Mouse (Mus musculus): ENCODE measurements at regions not wholly inside any gene's neighbourhood (a gene's known extent, or its start where the extent isn't known, plus 50 kb on each side); places are given as distances from the start of the nearest gene placed in this dataset.

GRCm38 (mm10) chr12:27653541-27653940 lies 311.2 kb upstream of the Sox11 start:
- no peak overlapping the region for H3K27ac ChIP-seq (ENCODE audit: control insufficient read depth, insufficient read depth, low read depth, low read length, poor library complexity)
- H3K4me3 ChIP-seq (replicated peaks; ENCODE audit: control insufficient read depth, low read depth, low read length), result no peak overlapping the region
- WGBS, result 63% methylated on average over 4 of the region's 4 CpGs
- H3K4me1 ChIP-seq (ENCODE audit: control insufficient read depth, insufficient read depth, low read length), result no peaks in the 10 kb centered on the region
- no peak for TF ChIP-seq CTCF (IDR thresholded peaks at IDR 0.05; ENCODE audit: control insufficient read depth, insufficient read depth, low read length)
- no peak for TF ChIP-seq POLR2A (IDR thresholded peaks at IDR 0.05; ENCODE audit: borderline replicate concordance, control insufficient read depth, low read depth, low read length)

- Histone ChIP-seq H3K27ac (ENCODE audit: control insufficient read depth, insufficient read depth, low read depth, low read length, poor library complexity) (no peak overlapping the region), H3K4me3 (replicated peaks; ENCODE audit: control insufficient read depth, low read depth, low read length) (no peak overlapping the region), H3K4me1 (ENCODE audit: control insufficient read depth, insufficient read depth, low read length) (no peaks in the 10 kb centered on the region)
- TF ChIP-seq POLR2A (IDR thresholded peaks at IDR 0.05; ENCODE audit: borderline replicate concordance, control insufficient read depth, low read depth, low read length) (no peak), CTCF (IDR thresholded peaks at IDR 0.05; ENCODE audit: control insufficient read depth, insufficient read depth, low read length) (no peak)
- WGBS, result 79% methylated on average over 4 of the region's 4 CpGs
Observed at GRCm38 (mm10) chr12:27648602-27649001, 306.2 kb upstream of the Sox11 start.

- Histone ChIP-seq H3K4me3 (replicated peaks; ENCODE audit: control insufficient read depth, low read depth, low read length) (no peak overlapping the region), H3K4me1 (ENCODE audit: control insufficient read depth, insufficient read depth, low read length) (no peaks in the 10 kb centered on the region), H3K27ac (ENCODE audit: control insufficient read depth, insufficient read depth, low read depth, low read length, poor library complexity) (no peak overlapping the region)
- 79% methylated on average over 11 of the region's 11 CpGs for WGBS
- TF ChIP-seq CTCF (IDR thresholded peaks at IDR 0.05; ENCODE audit: control insufficient read depth, insufficient read depth, low read length), result no peak
- TF ChIP-seq POLR2A (IDR thresholded peaks at IDR 0.05; ENCODE audit: borderline replicate concordance, control insufficient read depth, low read depth, low read length), result no peak
Observed at GRCm38 (mm10) chr12:27646497-27647307, 304.3 kb upstream of the Sox11 start.

GRCm38 (mm10) chr12:27619616-27620015 lies 277.2 kb upstream of the Sox11 start:
- no peak for TF ChIP-seq CTCF (IDR thresholded peaks at IDR 0.05; ENCODE audit: control insufficient read depth, insufficient read depth, low read length)
- TF ChIP-seq POLR2A (IDR thresholded peaks at IDR 0.05; ENCODE audit: borderline replicate concordance, control insufficient read depth, low read depth, low read length), result no peak
- no peaks in the 10 kb centered on the region for H3K4me1 ChIP-seq (ENCODE audit: control insufficient read depth, insufficient read depth, low read length)
- H3K4me3 ChIP-seq (replicated peaks; ENCODE audit: control insufficient read depth, low read depth, low read length), result no peak overlapping the region
- 84% methylated on average over 5 of the region's 5 CpGs for WGBS
- H3K27ac ChIP-seq (ENCODE audit: control insufficient read depth, insufficient read depth, low read depth, low read length, poor library complexity), result no peak overlapping the region

GRCm38 (mm10) chr12:27604061-27604679 lies 261.8 kb upstream of the Sox11 start:
- H3K27ac ChIP-seq (ENCODE audit: control insufficient read depth, insufficient read depth, low read depth, low read length, poor library complexity), result no peak overlapping the region
- WGBS, result 33% methylated on average over 1 of the region's 1 CpGs
- no peak for TF ChIP-seq POLR2A (IDR thresholded peaks at IDR 0.05; ENCODE audit: borderline replicate concordance, control insufficient read depth, low read depth, low read length)
- no peak for TF ChIP-seq CTCF (IDR thresholded peaks at IDR 0.05; ENCODE audit: control insufficient read depth, insufficient read depth, low read length)
- no peaks in the 10 kb centered on the region for H3K4me1 ChIP-seq (ENCODE audit: control insufficient read depth, insufficient read depth, low read length)
- H3K4me3 ChIP-seq (replicated peaks; ENCODE audit: control insufficient read depth, low read depth, low read length), result no peak overlapping the region

- Histone ChIP-seq H3K4me1 (ENCODE audit: control insufficient read depth, insufficient read depth, low read length) (no peaks in the 10 kb centered on the region), H3K27ac (ENCODE audit: control insufficient read depth, insufficient read depth, low read depth, low read length, poor library complexity) (no peak overlapping the region), H3K4me3 (replicated peaks; ENCODE audit: control insufficient read depth, low read depth, low read length) (no peak overlapping the region)
- no peak for TF ChIP-seq POLR2A (IDR thresholded peaks at IDR 0.05; ENCODE audit: borderline replicate concordance, control insufficient read depth, low read depth, low read length)
- TF ChIP-seq CTCF (IDR thresholded peaks at IDR 0.05; ENCODE audit: control insufficient read depth, insufficient read depth, low read length), result peak; percentile 6; the same call in 1 of the 2 replicates
- 30% methylated on average over 8 of the region's 8 CpGs for WGBS
Observed at GRCm38 (mm10) chr12:27599149-27599548, 256.8 kb upstream of the Sox11 start.

- no peak overlapping the region for H3K27ac ChIP-seq (ENCODE audit: control insufficient read depth, insufficient read depth, low read depth, low read length, poor library complexity)
- no peak overlapping the region for H3K4me3 ChIP-seq (replicated peaks; ENCODE audit: control insufficient read depth, low read depth, low read length)
- WGBS, result 75% methylated on average over 7 of the region's 7 CpGs
- TF ChIP-seq POLR2A (IDR thresholded peaks at IDR 0.05; ENCODE audit: borderline replicate concordance, control insufficient read depth, low read depth, low read length) (no peak), CTCF (IDR thresholded peaks at IDR 0.05; ENCODE audit: control insufficient read depth, insufficient read depth, low read length) (no peak)
- no peaks in the 10 kb centered on the region for H3K4me1 ChIP-seq (ENCODE audit: control insufficient read depth, insufficient read depth, low read length)
Observed at GRCm38 (mm10) chr12:27597878-27598277, 255.5 kb upstream of the Sox11 start.

GRCm38 (mm10) chr12:27597322-27597721 lies 254.9 kb upstream of the Sox11 start:
- H3K4me3 ChIP-seq (replicated peaks; ENCODE audit: control insufficient read depth, low read depth, low read length), result no peak overlapping the region
- TF ChIP-seq POLR2A (IDR thresholded peaks at IDR 0.05; ENCODE audit: borderline replicate concordance, control insufficient read depth, low read depth, low read length) (no peak), CTCF (IDR thresholded peaks at IDR 0.05; ENCODE audit: control insufficient read depth, insufficient read depth, low read length) (no peak)
- H3K27ac ChIP-seq (ENCODE audit: control insufficient read depth, insufficient read depth, low read depth, low read length, poor library complexity), result no peak overlapping the region
- H3K4me1 ChIP-seq (ENCODE audit: control insufficient read depth, insufficient read depth, low read length), result no peaks in the 10 kb centered on the region
- 63% methylated on average over 3 of the region's 3 CpGs for WGBS

All from bone marrow, adult 2 months (tissue).